Mouse (Mus musculus): ENCODE measurements at regions not wholly inside any gene's neighbourhood (a gene's known extent, or its start where the extent isn't known, plus 50 kb on each side); places are given as distances from the start of the nearest gene placed in this dataset.
A peak's percentile ranks its signal among the peaks of the same experiment; 100 is the strongest.

DNA sequence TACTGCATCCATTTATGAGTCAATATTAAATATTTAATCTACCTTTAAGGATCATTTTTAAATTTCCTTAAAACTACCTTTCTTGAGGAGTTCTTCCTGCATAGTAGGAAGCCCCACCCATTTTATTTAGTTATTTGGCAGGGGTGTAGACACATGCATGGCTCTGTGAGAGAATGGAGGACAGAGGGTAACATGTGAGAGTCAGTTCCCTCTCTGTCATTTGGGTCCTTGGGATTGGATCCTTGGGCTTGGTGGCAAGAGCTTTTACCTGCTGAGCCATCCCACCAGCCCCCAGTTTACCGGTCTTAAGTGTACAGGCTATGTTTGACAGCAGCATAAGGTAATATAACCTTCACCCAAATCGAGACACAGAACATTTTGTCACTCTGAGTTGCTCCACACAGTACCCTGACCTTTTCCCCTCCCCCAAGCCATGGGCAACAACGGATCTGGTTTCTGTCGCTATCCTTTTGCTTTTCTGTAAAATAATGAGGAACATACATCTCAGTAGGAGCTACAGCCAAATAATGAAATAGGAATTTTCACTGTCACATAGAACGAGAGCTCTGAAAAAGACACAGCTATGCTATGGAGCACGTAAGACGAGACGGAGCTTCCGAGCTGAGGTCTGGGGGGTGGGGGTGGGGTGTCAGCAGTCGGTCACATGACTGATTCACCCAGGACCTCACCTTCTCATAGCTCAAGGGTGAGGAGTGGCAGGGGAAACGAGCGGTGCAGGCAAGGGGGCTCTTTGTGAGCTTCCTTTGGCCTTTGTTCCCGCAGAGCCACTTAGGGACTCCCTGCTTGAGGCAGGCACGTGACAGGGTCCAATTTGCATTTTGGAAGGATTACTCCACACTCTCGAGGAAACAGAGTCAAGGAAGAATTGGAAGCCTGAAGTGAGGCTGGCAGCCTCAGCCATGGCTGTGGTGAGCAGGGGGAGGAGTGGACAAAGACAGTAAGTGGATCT is 159.2 kb downstream of the Qrsl1 start:
- no peak overlapping the region for H3K9ac ChIP-seq (ENCODE audit: insufficient read depth, low read depth, low read length, poor library complexity, severe bottlenecking)
- DNase-seq (ENCODE audit: low read depth, low spot score): peak; percentile 89
- no peaks in the 10 kb centered on the region for H3K36me3 ChIP-seq (ENCODE audit: control insufficient read depth, insufficient read depth, low read length, poor library complexity, severe bottlenecking)
- in situ Hi-C loops (cut with MboI; ENCODE audit: low sequenced_read_pairs in 2 of 2, unreplicated experiment in 2 of 2): no loop called here
- peaks cover 6 to 13% of the 10 kb centered on the region in 2 experiments; a peak in 2 of 4 replicates for H3K4me1 ChIP-seq (ENCODE audit: control insufficient read depth in 2 of 2, insufficient read depth in 2 of 2, low read length in 2 of 2, poor library complexity in 1 of 2)
- no peaks in the 10 kb centered on the region for H3K9me3 ChIP-seq (ENCODE audit: control insufficient read depth, insufficient read depth, low read depth, low read length)
- no peak overlapping the region for H3K27ac ChIP-seq (ENCODE audit: insufficient read depth, low read depth, low read length, poor library complexity, severe bottlenecking)
- TF ChIP-seq ZC3H11A (IDR thresholded peaks at IDR 0.05; ENCODE audit: borderline replicate concordance, low read depth, low read length) (no peak), ZNF384 (IDR thresholded peaks at IDR 0.05; ENCODE audit: low read depth, low read length) (no peak), MAFK (IDR thresholded peaks at IDR 0.05; ENCODE audit: insufficient read depth, low read depth, low read length) (no peak), CHD2 (IDR thresholded peaks at IDR 0.05; ENCODE audit: low read depth, low read length) (no peak), HCFC1 (IDR thresholded peaks at IDR 0.05; ENCODE audit: borderline replicate concordance, insufficient read depth, low read length) (no peak)
- no peak overlapping the region for H3K4me3 ChIP-seq (ENCODE audit: insufficient read depth in 1 of 2, low read depth in 1 of 2, low read length in 2 of 2, poor library complexity in 1 of 2, severe bottlenecking in 1 of 2)

DNA sequence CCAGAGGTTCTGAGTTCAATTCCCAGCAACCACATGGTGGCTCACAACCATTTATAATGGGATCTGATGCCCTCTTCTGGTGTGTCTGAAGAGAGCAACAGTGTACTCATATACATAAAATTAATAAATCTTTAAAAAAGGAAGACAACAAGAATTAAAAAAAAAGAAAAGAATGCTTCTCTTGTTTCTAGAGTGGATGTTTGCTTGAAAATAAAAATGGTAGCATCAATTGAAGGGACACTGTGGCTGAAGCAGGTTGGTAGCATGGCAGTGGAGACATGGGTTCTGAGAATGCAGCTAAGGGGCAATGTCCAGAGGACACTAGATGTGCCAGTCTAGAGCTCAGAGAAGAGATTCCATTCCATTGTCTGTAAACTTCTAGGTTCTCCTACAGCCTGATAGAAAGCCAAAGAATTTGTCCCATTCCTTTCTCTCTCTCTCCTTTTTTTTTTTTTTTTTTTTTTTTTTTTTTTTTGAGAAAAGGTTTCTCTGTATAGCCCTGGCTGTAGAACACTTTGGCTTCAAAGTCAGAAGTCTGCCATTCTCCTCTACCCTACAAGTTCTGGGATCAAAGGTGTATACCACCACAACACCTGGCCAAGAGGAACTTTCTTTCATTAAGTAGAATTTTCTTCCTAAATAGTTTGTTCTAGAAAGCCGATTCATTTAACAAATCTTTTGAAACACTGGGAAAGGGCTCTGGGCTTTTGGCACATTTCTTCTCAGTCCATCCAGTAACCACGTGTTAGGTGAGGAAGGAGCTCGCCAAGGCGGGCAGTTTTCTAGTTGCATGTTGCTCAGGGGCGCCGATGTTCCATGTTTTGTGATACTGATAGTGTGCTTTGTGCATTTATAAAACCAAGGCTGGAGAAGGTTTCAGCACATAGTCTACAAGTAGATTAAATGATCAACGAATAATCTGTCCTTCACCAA is 158.1 kb downstream of the Qrsl1 start:
- H3K9ac ChIP-seq (ENCODE audit: insufficient read depth, low read depth, low read length, poor library complexity, severe bottlenecking): no peak overlapping the region
- no peaks in the 10 kb centered on the region for H3K9me3 ChIP-seq (ENCODE audit: control insufficient read depth, insufficient read depth, low read depth, low read length)
- H3K36me3 ChIP-seq (ENCODE audit: control insufficient read depth, insufficient read depth, low read length, poor library complexity, severe bottlenecking): no peaks in the 10 kb centered on the region
- no peak for DNase-seq (ENCODE audit: low read depth, low spot score)
- no peak overlapping the region for H3K27ac ChIP-seq (ENCODE audit: insufficient read depth, low read depth, low read length, poor library complexity, severe bottlenecking)
- TF ChIP-seq ZNF384 (IDR thresholded peaks at IDR 0.05; ENCODE audit: low read depth, low read length): peak; percentile 72
- no peak for TF ChIP-seq CHD2 (IDR thresholded peaks at IDR 0.05; ENCODE audit: low read depth, low read length)
- peaks cover 6 to 13% of the 10 kb centered on the region in 2 experiments; a peak in 2 of 4 replicates for H3K4me1 ChIP-seq (ENCODE audit: control insufficient read depth in 2 of 2, insufficient read depth in 2 of 2, low read length in 2 of 2, poor library complexity in 1 of 2)
- in situ Hi-C loops (cut with MboI; ENCODE audit: low sequenced_read_pairs in 2 of 2, unreplicated experiment in 2 of 2): no loop called here
- H3K4me3 ChIP-seq (ENCODE audit: insufficient read depth in 1 of 2, low read depth in 1 of 2, low read length in 2 of 2, poor library complexity in 1 of 2, severe bottlenecking in 1 of 2): no peak overlapping the region

DNA sequence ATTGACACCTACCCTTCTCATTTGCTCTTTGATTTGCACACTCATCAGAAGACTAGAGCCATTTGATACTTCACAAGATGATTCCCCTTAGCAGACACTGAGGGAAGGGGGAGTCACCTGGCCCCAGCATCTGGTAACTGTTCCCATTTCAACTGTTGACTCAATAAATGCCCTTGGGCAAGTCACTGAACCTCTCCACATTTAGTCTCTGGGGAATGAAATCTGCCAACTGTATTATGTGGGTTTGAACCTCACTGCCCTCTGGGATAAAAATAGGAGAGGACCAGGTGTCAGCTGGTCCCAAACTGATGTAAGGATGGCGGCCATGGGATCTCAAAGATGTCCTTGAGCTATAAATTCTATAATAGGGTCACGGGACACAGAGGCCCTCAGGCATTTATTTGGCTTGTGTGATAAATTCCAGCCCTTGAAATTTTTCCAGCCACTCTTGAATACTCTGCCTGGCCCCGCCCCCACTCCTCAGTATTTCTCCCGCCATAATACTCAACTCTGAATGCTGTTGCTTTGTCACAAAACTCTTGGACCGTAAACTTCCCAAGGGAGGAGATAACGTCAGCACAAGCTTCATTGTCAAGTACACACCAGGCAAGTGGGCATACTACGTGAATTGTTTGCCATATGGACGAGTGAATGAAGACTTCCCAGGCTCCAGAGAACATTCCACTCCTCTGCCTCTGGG is 155.5 kb downstream of the Qrsl1 start:
- H3K9ac ChIP-seq (ENCODE audit: insufficient read depth, low read depth, low read length, poor library complexity, severe bottlenecking): no peak overlapping the region
- in situ Hi-C loops (cut with MboI; ENCODE audit: low sequenced_read_pairs in 2 of 2, unreplicated experiment in 2 of 2): no loop called here
- no peak for DNase-seq (ENCODE audit: low read depth, low spot score)
- H3K9me3 ChIP-seq (ENCODE audit: control insufficient read depth, insufficient read depth, low read depth, low read length): no peaks in the 10 kb centered on the region
- peaks cover 5 to 10% of the 10 kb centered on the region in 2 experiments; a peak in 2 of 4 replicates for H3K4me1 ChIP-seq (ENCODE audit: control insufficient read depth in 2 of 2, insufficient read depth in 2 of 2, low read length in 2 of 2, poor library complexity in 1 of 2)
- H3K36me3 ChIP-seq (ENCODE audit: control insufficient read depth, insufficient read depth, low read length, poor library complexity, severe bottlenecking): no peaks in the 10 kb centered on the region
- no peak overlapping the region for H3K27ac ChIP-seq (ENCODE audit: insufficient read depth, low read depth, low read length, poor library complexity, severe bottlenecking)
- H3K4me3 ChIP-seq (ENCODE audit: insufficient read depth in 1 of 2, low read depth in 1 of 2, low read length in 2 of 2, poor library complexity in 1 of 2, severe bottlenecking in 1 of 2): no peak overlapping the region
- TF ChIP-seq ZNF384 (IDR thresholded peaks at IDR 0.05; ENCODE audit: low read depth, low read length) (no peak), ZC3H11A (IDR thresholded peaks at IDR 0.05; ENCODE audit: borderline replicate concordance, low read depth, low read length) (no peak), MAFK (IDR thresholded peaks at IDR 0.05; ENCODE audit: insufficient read depth, low read depth, low read length) (no peak), CHD2 (IDR thresholded peaks at IDR 0.05; ENCODE audit: low read depth, low read length) (no peak)

DNA sequence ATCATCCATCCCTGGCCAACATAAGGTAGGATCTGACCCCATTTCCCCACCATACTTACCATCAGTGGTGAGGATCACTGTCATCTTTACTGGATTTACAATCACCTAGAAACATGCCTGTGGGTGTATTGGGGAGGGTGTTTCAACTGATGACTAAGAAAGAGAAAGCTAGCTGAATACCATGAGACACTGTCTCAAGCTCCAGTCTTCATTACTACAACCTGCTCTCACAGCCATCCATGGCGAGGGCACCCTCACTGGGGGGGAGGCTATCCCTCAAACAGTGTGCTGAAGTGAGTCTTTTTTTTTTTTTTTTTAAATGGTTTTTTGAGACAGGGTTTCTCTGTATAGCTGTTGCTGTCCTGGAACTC is 154.9 kb downstream of the Qrsl1 start:
- H3K9me3 ChIP-seq (ENCODE audit: control insufficient read depth, insufficient read depth, low read depth, low read length): no peaks in the 10 kb centered on the region
- H3K9ac ChIP-seq (ENCODE audit: insufficient read depth, low read depth, low read length, poor library complexity, severe bottlenecking): no peak overlapping the region
- no peak for TF ChIP-seq HCFC1 (IDR thresholded peaks at IDR 0.05; ENCODE audit: borderline replicate concordance, insufficient read depth, low read length)
- TF ChIP-seq ZNF384 (IDR thresholded peaks at IDR 0.05; ENCODE audit: low read depth, low read length): no peak
- TF ChIP-seq MAFK (IDR thresholded peaks at IDR 0.05; ENCODE audit: insufficient read depth, low read depth, low read length): no peak
- no peak for TF ChIP-seq ZC3H11A (IDR thresholded peaks at IDR 0.05; ENCODE audit: borderline replicate concordance, low read depth, low read length)
- TF ChIP-seq CHD2 (IDR thresholded peaks at IDR 0.05; ENCODE audit: low read depth, low read length): no peak
- H3K36me3 ChIP-seq (ENCODE audit: control insufficient read depth, insufficient read depth, low read length, poor library complexity, severe bottlenecking): no peaks in the 10 kb centered on the region
- H3K27ac ChIP-seq (ENCODE audit: insufficient read depth, low read depth, low read length, poor library complexity, severe bottlenecking): no peak overlapping the region
- peaks cover 5 to 7% of the 10 kb centered on the region in 2 experiments; a peak in 2 of 4 replicates for H3K4me1 ChIP-seq (ENCODE audit: control insufficient read depth in 2 of 2, insufficient read depth in 2 of 2, low read length in 2 of 2, poor library complexity in 1 of 2)
- DNase-seq (ENCODE audit: low read depth, low spot score): no peak
- no peak overlapping the region for H3K4me3 ChIP-seq (ENCODE audit: insufficient read depth in 1 of 2, low read depth in 1 of 2, low read length in 2 of 2, poor library complexity in 1 of 2, severe bottlenecking in 1 of 2)
- in situ Hi-C loops (cut with MboI; ENCODE audit: low sequenced_read_pairs in 2 of 2, unreplicated experiment in 2 of 2): no loop called here

Measured in ES-E14 (cell line).